Mouse (Mus musculus) heart, embryonic 10.5 days (tissue): ENCODE results near the gene B3galt4. TPM values are rescaled to one million over a fixed set of nuclear protein-coding genes. Genes with fewer than 3 reads are reported as not detected.
A peak's percentile ranks its signal among the peaks of the same experiment; 100 is the strongest.

Experiments
- DNase-seq: peaks from one replicate; pipeline ENCODE4 v3.0.0-alpha.2; 2017; ENCODE audit warnings: low spot score
- H3K27ac ChIP-seq: fragments of 300-500 bp; sonication (generic); 2 replicates; pipeline ENCODE4 v1.5.1; 2016; ENCODE audit warnings: mild to moderate bottlenecking
- H3K27me3 ChIP-seq: fragments of 300-500 bp; sonication (generic); 2 replicates; pipeline ENCODE4 v1.6.1; 2016; ENCODE audit warnings: mild to moderate bottlenecking; ENCODE audit not compliant: poor library complexity, insufficient read depth, severe bottlenecking
- H3K36me3 ChIP-seq: fragments of 300-500 bp; sonication (generic); 2 replicates; pipeline ENCODE4 v1.6.1; 2016; ENCODE audit warnings: mild to moderate bottlenecking, moderate library complexity
- H3K4me1 ChIP-seq: fragments of 300-500 bp; sonication (generic); 2 replicates; pipeline ENCODE4 v1.6.1; 2016; ENCODE audit warnings: mild to moderate bottlenecking
- H3K4me3 ChIP-seq: fragments of 300-500 bp; sonication (generic); 2 replicates; pipeline ENCODE4 v1.5.1; 2016; ENCODE audit warnings: mild to moderate bottlenecking, moderate library complexity
- H3K9me3 ChIP-seq: fragments of 300-500 bp; sonication (generic); 2 replicates; pipeline ENCODE4 v1.6.1; 2016; ENCODE audit warnings: mild to moderate bottlenecking, moderate library complexity
- WGBS: fragments of 180-500 bp; shearing (Covaris S2); methylation state at CpG from one replicate; pipeline ENCODE4 v1.1.7; 2016; 5-methylcytosine and 5-hydroxymethylcytosine counted together
- polyA plus RNA-seq: library from polyadenylated mRNA; unstranded; fragments of >200 nt; fragmentation: Nextera tagmentation; extraction: Ambion mirVana; gene quantifications from 2 replicates; pipeline ENCODE4 v1.2.1, GENCODE M21; 2016

Gene B3galt4
- polyA plus RNA-seq, 1 experiment from 2014 or later = 5.9 TPM

- no peaks in the 10 kb centered on the region for H3K27me3 ChIP-seq
- peaks cover 39% of the 10 kb centered on the region for H3K4me1 ChIP-seq
- 90% methylated on average over 19 of the region's 19 CpGs for WGBS
- H3K27ac ChIP-seq = no peak overlapping the region
- DNase-seq = no peak
- no peaks in the 10 kb centered on the region for H3K9me3 ChIP-seq
- peaks cover 80% of the 10 kb centered on the region for H3K36me3 ChIP-seq
- no peak overlapping the region for H3K4me3 ChIP-seq
Measured at GRCm38 (mm10) chr17:33948905-33949537, 2.3 kb downstream of the B3galt4 start.

GRCm38 (mm10) chr17:33948090-33948904, 3.0 kb downstream of the B3galt4 start:
- no peak overlapping the region; the same call in 1 of the 2 replicates for H3K27ac ChIP-seq
- H3K27me3 ChIP-seq = no peaks in the 10 kb centered on the region
- no peak overlapping the region; the same call in 1 of the 2 replicates for H3K4me3 ChIP-seq
- H3K4me1 ChIP-seq = peaks cover 32% of the 10 kb centered on the region
- 87% methylated on average over 22 of the region's 22 CpGs for WGBS
- H3K36me3 ChIP-seq = peaks cover 79% of the 10 kb centered on the region
- no peaks in the 10 kb centered on the region for H3K9me3 ChIP-seq
- no peak for DNase-seq

- no peak overlapping the region for H3K4me3 ChIP-seq
- no peaks in the 10 kb centered on the region for H3K27me3 ChIP-seq
- peaks cover 25% of the 10 kb centered on the region for H3K4me1 ChIP-seq
- no peak overlapping the region for H3K27ac ChIP-seq
- 88% methylated on average over 10 of the region's 10 CpGs for WGBS
- H3K9me3 ChIP-seq = no peaks in the 10 kb centered on the region
- peaks cover 78% of the 10 kb centered on the region for H3K36me3 ChIP-seq
- DNase-seq = no peak
Measured at GRCm38 (mm10) chr17:33947430-33948089, 3.7 kb downstream of the B3galt4 start.

- Histone ChIP-seq H3K9me3 (no peaks in the 10 kb centered on the region), H3K27me3 (no peaks in the 10 kb centered on the region), H3K27ac (no peak overlapping the region), H3K36me3 (peaks cover 65% of the 10 kb centered on the region), H3K4me1 (peaks cover 26% of the 10 kb centered on the region), H3K4me3 (0 out of 2 replicates have a peak overlapping the region, but pooled peaks have one; percentile 9)
- no peak for DNase-seq
- 90% methylated on average over 15 of the region's 15 CpGs for WGBS
Measured at GRCm38 (mm10) chr17:33943454-33943853, 7.8 kb downstream of the B3galt4 start.

GRCm38 (mm10) chr17:33941381-33941780, 9.9 kb downstream of the B3galt4 start:
- H3K4me1 ChIP-seq = peaks cover 26% of the 10 kb centered on the region
- H3K27ac ChIP-seq = peak overlapping the region; percentile 87; the same call in 1 of the 2 replicates
- no peak for DNase-seq
- 59% methylated on average over 19 of the region's 19 CpGs for WGBS
- peak overlapping the region; percentile 93 for H3K4me3 ChIP-seq
- no peaks in the 10 kb centered on the region for H3K27me3 ChIP-seq
- peaks cover 64% of the 10 kb centered on the region for H3K36me3 ChIP-seq
- no peaks in the 10 kb centered on the region for H3K9me3 ChIP-seq

GRCm38 (mm10) chr17:33940981-33941380, 10.3 kb downstream of the B3galt4 start:
- Histone ChIP-seq H3K27me3 (no peaks in the 10 kb centered on the region), H3K36me3 (peaks cover 63% of the 10 kb centered on the region), H3K27ac (peak overlapping the region; percentile 87), H3K4me3 (peak overlapping the region; percentile 93), H3K9me3 (no peaks in the 10 kb centered on the region), H3K4me1 (peaks cover 26% of the 10 kb centered on the region)
- WGBS = under 1% methylated on average over 26 of the region's 26 CpGs
- DNase-seq = no peak

GRCm38 (mm10) chr17:33940206-33940805, 11.0 kb downstream of the B3galt4 start, which contains the start of the genes Pfdn6 and Wdr46:
TSS of gene Pfdn6 (minus strand) at chr17:33940343.
TSS of gene Wdr46 (plus strand) at chr17:33940660.
- Histone ChIP-seq H3K9me3 (no peaks in the 10 kb centered on the region), H3K36me3 (peaks cover 63% of the 10 kb centered on the region), H3K27me3 (no peaks in the 10 kb centered on the region), H3K4me1 (peaks cover 26% of the 10 kb centered on the region), H3K27ac (peak within 1 kb of the TSS; percentile 87), H3K4me3 (peak within 1 kb of the TSS; percentile 93)
- WGBS = under 1% methylated on average over 36 of the region's 36 CpGs
- peak; percentile 95 for DNase-seq

GRCm38 (mm10) chr17:33938783-33939182, 12.5 kb downstream of the B3galt4 start:
- Histone ChIP-seq H3K27ac (no peak overlapping the region), H3K4me3 (peak overlapping the region; percentile 93), H3K27me3 (no peaks in the 10 kb centered on the region), H3K9me3 (no peaks in the 10 kb centered on the region), H3K36me3 (peaks cover 63% of the 10 kb centered on the region), H3K4me1 (peaks cover 26% of the 10 kb centered on the region)
- DNase-seq = no peak
- WGBS = 79% methylated on average over 11 of the region's 11 CpGs

GRCm38 (mm10) chr17:33936993-33937392, 14.3 kb downstream of the B3galt4 start:
- peaks cover 30% of the 10 kb centered on the region for H3K4me1 ChIP-seq
- H3K27me3 ChIP-seq = no peaks in the 10 kb centered on the region
- 0 out of 2 replicates have a peak overlapping the region, but pooled peaks have one; percentile 16 for H3K4me3 ChIP-seq
- no peak overlapping the region for H3K27ac ChIP-seq
- H3K9me3 ChIP-seq = no peaks in the 10 kb centered on the region
- 84% methylated on average over 15 of the region's 15 CpGs for whole genome bisulfite sequencing
- no peak for DNase-seq
- H3K36me3 ChIP-seq = peaks cover 67% of the 10 kb centered on the region

- H3K27ac ChIP-seq = no peak overlapping the region
- peaks cover 27% of the 10 kb centered on the region for H3K4me1 ChIP-seq
- no peaks in the 10 kb centered on the region for H3K27me3 ChIP-seq
- no peak for DNase-seq
- H3K4me3 ChIP-seq = no peak overlapping the region
- H3K9me3 ChIP-seq = no peaks in the 10 kb centered on the region
- peaks cover 67% of the 10 kb centered on the region for H3K36me3 ChIP-seq
- 84% methylated on average over 21 of the region's 21 CpGs for WGBS
Measured at GRCm38 (mm10) chr17:33935422-33936055, 15.7 kb downstream of the B3galt4 start.

- WGBS = 84% methylated on average over 15 of the region's 15 CpGs
- DNase-seq = no peak
Measured at GRCm38 (mm10) chr17:33932970-33933369, 18.3 kb downstream of the B3galt4 start.

GRCm38 (mm10) chr17:33932448-33932847, 18.8 kb downstream of the B3galt4 start:
- H3K4me1 ChIP-seq = peaks cover 29% of the 10 kb centered on the region
- no peaks in the 10 kb centered on the region for H3K9me3 ChIP-seq
- peaks cover 54% of the 10 kb centered on the region for H3K36me3 ChIP-seq
- DNase-seq = no peak
- H3K27ac ChIP-seq = no peak overlapping the region
- WGBS = 87% methylated on average over 14 of the region's 14 CpGs
- no peaks in the 10 kb centered on the region for H3K27me3 ChIP-seq
- no peak overlapping the region for H3K4me3 ChIP-seq

More at GRCm38 (mm10) chr17:33932970-33933369, 18.3 kb downstream of the B3galt4 start:
- Histone ChIP-seq H3K36me3 (peaks cover 57% of the 10 kb centered on the region), H3K27me3 (no peaks in the 10 kb centered on the region), H3K4me3 (no peak overlapping the region), H3K27ac (no peak overlapping the region), H3K4me1 (peaks cover 26% of the 10 kb centered on the region), H3K9me3 (no peaks in the 10 kb centered on the region)
